Mouse (Mus musculus): ENCODE data around the gene Tmod4.
A peak's percentile ranks its signal among the peaks of the same experiment; 100 is the strongest.

The Tmod4 gene

GRCm38 (mm10) chr3:95173256-95173949 is 49.1 kb downstream of the Tmod4 start:
- DNase-seq (ENCODE audit: low read depth, low spot score), result no peak

- peak; percentile 81 for DNase-seq (ENCODE audit: low read depth, low spot score)
Measured at GRCm38 (mm10) chr3:95174011-95174592, 49.8 kb downstream of the Tmod4 start.

- DNase-seq (ENCODE audit: low read depth, low spot score), result no peak
Measured at GRCm38 (mm10) chr3:95176500-95176899, 52.2 kb downstream of the Tmod4 start.

GRCm38 (mm10) chr3:95177583-95177982 is 53.3 kb downstream of the Tmod4 start:
- no peak for DNase-seq (ENCODE audit: low read depth, low spot score)
